Mouse (Mus musculus): Measurements from ENCODE around the gene Sox6. TPM values are rescaled to one million over a fixed set of nuclear protein-coding genes. Genes with fewer than 3 reads are reported as not detected.
A peak's percentile ranks its signal among the peaks of the same experiment; 100 is the strongest.

The Sox6 gene
- polyA plus RNA-seq, 1 experiment from 2014 or later, result 33.0 TPM

DNA sequence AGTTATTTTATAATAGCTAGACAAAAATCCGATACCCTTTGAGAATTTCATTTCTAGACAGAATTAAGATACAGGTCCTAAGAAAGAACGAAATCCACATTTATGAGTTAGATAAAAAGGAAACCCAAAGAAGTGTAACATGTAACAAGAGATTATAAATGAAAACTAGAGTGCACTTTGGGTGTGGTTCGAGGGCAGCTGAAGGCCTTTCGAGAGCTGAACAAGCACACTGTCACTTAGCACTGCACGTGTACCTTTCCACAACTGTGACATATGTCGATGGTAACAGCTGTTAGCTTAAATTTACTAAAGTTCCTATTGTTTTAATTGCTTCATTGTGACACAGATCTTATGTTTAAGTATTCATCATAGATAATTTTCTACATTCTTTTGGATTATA is 142.8 kb downstream of the Sox6 start:
- ATAC-seq (replicated peaks; ENCODE audit: low FRiP score, low TSS enrichment, low read depth) (no peak), DNase-seq (ENCODE audit: low spot score) (no peak)
- Histone ChIP-seq H3K9me3 (ENCODE audit: control insufficient read depth, low read length) (no peaks in the 10 kb centered on the region), H3K36me3 (ENCODE audit: control insufficient read depth, insufficient read depth, low read length) (no peaks in the 10 kb centered on the region), H3K4me3 (ENCODE audit: low read depth, low read length) (no peak overlapping the region), H3K9ac (ENCODE audit: low read length) (no peak overlapping the region), H3K27me3 (replicated peaks; ENCODE audit: control insufficient read depth, insufficient read depth, low read length) (no peaks in the 10 kb centered on the region), H3K4me1 (replicated peaks; ENCODE audit: control insufficient read depth, insufficient read depth, low read length) (no peaks in the 10 kb centered on the region), H3K27ac (ENCODE audit: low read depth) (no peak overlapping the region), H3K4me2 (ENCODE audit: low read length) (no peak overlapping the region)
- 49% methylated on average over 6 of the region's 6 CpGs for WGBS

- H3K4me3 ChIP-seq (ENCODE audit: low read depth, low read length), result no peak overlapping the region
- H3K4me2 ChIP-seq (ENCODE audit: low read length), result no peak overlapping the region
- peak; percentile 40; the same call in 1 of the 2 replicates for ATAC-seq (replicated peaks; ENCODE audit: low FRiP score, low TSS enrichment, low read depth)
- H3K9ac ChIP-seq (ENCODE audit: low read length), result no peak overlapping the region
- 46% methylated on average over 4 of the region's 4 CpGs for WGBS
- no peaks in the 10 kb centered on the region for H3K36me3 ChIP-seq (ENCODE audit: control insufficient read depth, insufficient read depth, low read length)
- no peaks in the 10 kb centered on the region for H3K27me3 ChIP-seq (replicated peaks; ENCODE audit: control insufficient read depth, insufficient read depth, low read length)
- DNase-seq (ENCODE audit: low spot score), result no peak
- H3K9me3 ChIP-seq (ENCODE audit: control insufficient read depth, low read length), result no peaks in the 10 kb centered on the region
- no peaks in the 10 kb centered on the region for H3K4me1 ChIP-seq (replicated peaks; ENCODE audit: control insufficient read depth, insufficient read depth, low read length)
- no peak overlapping the region for H3K27ac ChIP-seq (ENCODE audit: low read depth)
Observed at GRCm38 (mm10) chr7:115895028-115895671, 143.4 kb downstream of the Sox6 start.

- Histone ChIP-seq H3K9me3 (ENCODE audit: control insufficient read depth, low read length) (no peaks in the 10 kb centered on the region), H3K4me2 (ENCODE audit: low read length) (no peak overlapping the region), H3K4me1 (replicated peaks; ENCODE audit: control insufficient read depth, insufficient read depth, low read length) (no peaks in the 10 kb centered on the region), H3K27me3 (replicated peaks; ENCODE audit: control insufficient read depth, insufficient read depth, low read length) (no peaks in the 10 kb centered on the region), H3K4me3 (ENCODE audit: low read depth, low read length) (no peak overlapping the region), H3K27ac (ENCODE audit: low read depth) (no peak overlapping the region), H3K36me3 (ENCODE audit: control insufficient read depth, insufficient read depth, low read length) (no peaks in the 10 kb centered on the region), H3K9ac (ENCODE audit: low read length) (no peak overlapping the region)
- ATAC-seq (replicated peaks; ENCODE audit: low FRiP score, low TSS enrichment, low read depth) (no peak), DNase-seq (ENCODE audit: low spot score) (no peak)
- 83% methylated on average over 3 of the region's 3 CpGs for WGBS
Observed at GRCm38 (mm10) chr7:115891482-115891881, 147.1 kb downstream of the Sox6 start.

- Histone ChIP-seq H3K27me3 (replicated peaks; ENCODE audit: control insufficient read depth, insufficient read depth, low read length) (no peaks in the 10 kb centered on the region), H3K4me1 (replicated peaks; ENCODE audit: control insufficient read depth, insufficient read depth, low read length) (no peaks in the 10 kb centered on the region), H3K4me3 (ENCODE audit: low read depth, low read length) (no peak overlapping the region), H3K9me3 (ENCODE audit: control insufficient read depth, low read length) (no peaks in the 10 kb centered on the region), H3K9ac (ENCODE audit: low read length) (no peak overlapping the region), H3K4me2 (ENCODE audit: low read length) (no peak overlapping the region), H3K36me3 (ENCODE audit: control insufficient read depth, insufficient read depth, low read length) (no peaks in the 10 kb centered on the region), H3K27ac (ENCODE audit: low read depth) (no peak overlapping the region)
- WGBS, result 86% methylated on average over 7 of the region's 7 CpGs
- DNase-seq (ENCODE audit: low spot score) (no peak), ATAC-seq (replicated peaks; ENCODE audit: low FRiP score, low TSS enrichment, low read depth) (no peak)
Observed at GRCm38 (mm10) chr7:115889926-115890325, 148.7 kb downstream of the Sox6 start.

DNA sequence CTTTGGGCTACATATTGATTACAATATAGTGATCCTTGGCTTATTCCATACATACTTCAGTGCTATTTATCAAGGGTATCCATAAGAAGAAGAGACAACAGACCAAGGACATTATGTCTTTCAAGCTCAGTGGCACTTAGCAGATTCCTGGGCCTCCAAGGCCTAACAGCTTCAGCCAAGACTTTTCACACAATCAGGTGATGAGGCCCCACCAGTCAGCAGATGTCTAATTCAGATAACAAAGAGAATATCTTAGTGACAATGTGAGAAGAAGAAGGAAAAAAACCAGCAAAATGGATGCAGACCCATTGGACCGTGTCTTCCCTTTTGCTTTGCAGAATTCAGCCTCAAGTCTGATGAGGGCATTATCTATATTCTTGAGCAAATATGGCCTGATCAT is 150.0 kb downstream of the Sox6 start:
- Histone ChIP-seq H3K27me3 (replicated peaks; ENCODE audit: control insufficient read depth, insufficient read depth, low read length) (no peaks in the 10 kb centered on the region), H3K9me3 (ENCODE audit: control insufficient read depth, low read length) (no peaks in the 10 kb centered on the region), H3K36me3 (ENCODE audit: control insufficient read depth, insufficient read depth, low read length) (no peaks in the 10 kb centered on the region), H3K4me3 (ENCODE audit: low read depth, low read length) (no peak overlapping the region), H3K4me2 (ENCODE audit: low read length) (no peak overlapping the region), H3K4me1 (replicated peaks; ENCODE audit: control insufficient read depth, insufficient read depth, low read length) (no peaks in the 10 kb centered on the region), H3K9ac (ENCODE audit: low read length) (no peak overlapping the region), H3K27ac (ENCODE audit: low read depth) (no peak overlapping the region)
- ATAC-seq (replicated peaks; ENCODE audit: low FRiP score, low TSS enrichment, low read depth) (no peak), DNase-seq (ENCODE audit: low spot score) (no peak)
- 88% methylated on average over 1 of the region's 1 CpGs for WGBS

DNA sequence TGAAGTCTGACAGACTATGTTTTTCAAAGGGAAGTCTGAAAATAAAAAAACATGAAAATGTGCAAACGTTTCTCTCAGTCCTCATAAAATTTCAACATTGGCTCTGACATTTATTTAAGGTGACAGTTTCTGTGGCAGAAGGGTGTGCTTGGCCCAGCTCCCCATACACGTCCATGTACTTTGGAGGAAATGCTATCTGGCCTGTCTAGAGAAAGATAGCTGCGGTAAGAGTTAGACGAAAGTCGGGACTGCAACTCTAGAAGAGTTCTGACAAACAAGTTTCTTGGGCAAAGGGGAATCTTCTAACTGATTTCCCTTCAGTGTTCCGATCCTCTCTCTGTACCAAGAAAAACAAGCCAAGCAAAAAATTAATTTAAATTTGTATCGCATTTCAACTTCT is 150.5 kb downstream of the Sox6 start:
- Histone ChIP-seq H3K4me1 (replicated peaks; ENCODE audit: control insufficient read depth, insufficient read depth, low read length) (no peaks in the 10 kb centered on the region), H3K27ac (ENCODE audit: low read depth) (no peak overlapping the region), H3K36me3 (ENCODE audit: control insufficient read depth, insufficient read depth, low read length) (no peaks in the 10 kb centered on the region), H3K9me3 (ENCODE audit: control insufficient read depth, low read length) (no peaks in the 10 kb centered on the region), H3K27me3 (replicated peaks; ENCODE audit: control insufficient read depth, insufficient read depth, low read length) (no peaks in the 10 kb centered on the region), H3K9ac (ENCODE audit: low read length) (no peak overlapping the region), H3K4me3 (ENCODE audit: low read depth, low read length) (no peak overlapping the region), H3K4me2 (ENCODE audit: low read length) (no peak overlapping the region)
- DNase-seq (ENCODE audit: low spot score) (no peak), ATAC-seq (replicated peaks; ENCODE audit: low FRiP score, low TSS enrichment, low read depth) (no peak)
- WGBS, result 80% methylated on average over 7 of the region's 7 CpGs

DNA sequence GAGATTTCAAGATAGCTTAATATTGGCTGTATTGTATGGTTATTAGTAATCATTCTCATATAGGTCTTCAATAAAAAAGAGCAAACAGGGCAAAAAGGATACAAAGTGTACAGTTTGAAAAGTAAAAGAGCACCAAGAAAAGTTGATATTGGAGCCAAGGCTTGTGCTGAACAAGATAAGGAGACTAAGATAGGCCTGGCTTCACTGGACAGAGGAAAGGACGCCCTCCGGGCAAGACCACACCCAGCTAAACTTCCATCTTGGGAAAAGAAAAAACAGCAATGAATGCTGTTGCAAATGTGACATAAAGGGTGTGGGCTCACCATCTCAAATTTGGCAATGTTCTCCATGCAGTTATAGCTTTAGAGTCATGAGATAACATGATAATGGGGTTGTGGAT is 165.7 kb downstream of the Sox6 start:
- DNase-seq (ENCODE audit: low spot score), result no peak
- H3K4me3 ChIP-seq (ENCODE audit: low read depth, low read length), result no peak overlapping the region
- H3K9ac ChIP-seq (ENCODE audit: low read length), result no peak overlapping the region
- H3K27ac ChIP-seq (ENCODE audit: low read depth), result no peak overlapping the region
- no peak overlapping the region for H3K4me2 ChIP-seq (ENCODE audit: low read length)
- H3K27me3 ChIP-seq (replicated peaks; ENCODE audit: control insufficient read depth, insufficient read depth, low read length), result no peaks in the 10 kb centered on the region
- 0 out of 2 replicates have a peak, but pooled peaks cover 4% of the 10 kb centered on the region for H3K4me1 ChIP-seq (replicated peaks; ENCODE audit: control insufficient read depth, insufficient read depth, low read length)
- 94% methylated on average over 2 of the region's 2 CpGs for WGBS
- ATAC-seq (replicated peaks; ENCODE audit: low FRiP score, low TSS enrichment, low read depth), result no peak
- no peaks in the 10 kb centered on the region for H3K9me3 ChIP-seq (ENCODE audit: control insufficient read depth, low read length)
- no peaks in the 10 kb centered on the region for H3K36me3 ChIP-seq (ENCODE audit: control insufficient read depth, insufficient read depth, low read length)

- Histone ChIP-seq H3K4me3 (ENCODE audit: low read depth, low read length) (no peak overlapping the region), H3K4me1 (replicated peaks; ENCODE audit: control insufficient read depth, insufficient read depth, low read length) (peaks cover 20% of the 10 kb centered on the region), H3K36me3 (ENCODE audit: control insufficient read depth, insufficient read depth, low read length) (no peaks in the 10 kb centered on the region), H3K9me3 (ENCODE audit: control insufficient read depth, low read length) (no peaks in the 10 kb centered on the region), H3K4me2 (ENCODE audit: low read length) (no peak overlapping the region), H3K27ac (ENCODE audit: low read depth) (no peak overlapping the region), H3K27me3 (replicated peaks; ENCODE audit: control insufficient read depth, insufficient read depth, low read length) (no peaks in the 10 kb centered on the region), H3K9ac (ENCODE audit: low read length) (no peak overlapping the region)
- WGBS, result 72% methylated on average over 2 of the region's 2 CpGs
- ATAC-seq (replicated peaks; ENCODE audit: low FRiP score, low TSS enrichment, low read depth) (no peak), DNase-seq (ENCODE audit: low spot score) (no peak)
Observed at GRCm38 (mm10) chr7:115868504-115868903, 170.1 kb downstream of the Sox6 start.

DNA sequence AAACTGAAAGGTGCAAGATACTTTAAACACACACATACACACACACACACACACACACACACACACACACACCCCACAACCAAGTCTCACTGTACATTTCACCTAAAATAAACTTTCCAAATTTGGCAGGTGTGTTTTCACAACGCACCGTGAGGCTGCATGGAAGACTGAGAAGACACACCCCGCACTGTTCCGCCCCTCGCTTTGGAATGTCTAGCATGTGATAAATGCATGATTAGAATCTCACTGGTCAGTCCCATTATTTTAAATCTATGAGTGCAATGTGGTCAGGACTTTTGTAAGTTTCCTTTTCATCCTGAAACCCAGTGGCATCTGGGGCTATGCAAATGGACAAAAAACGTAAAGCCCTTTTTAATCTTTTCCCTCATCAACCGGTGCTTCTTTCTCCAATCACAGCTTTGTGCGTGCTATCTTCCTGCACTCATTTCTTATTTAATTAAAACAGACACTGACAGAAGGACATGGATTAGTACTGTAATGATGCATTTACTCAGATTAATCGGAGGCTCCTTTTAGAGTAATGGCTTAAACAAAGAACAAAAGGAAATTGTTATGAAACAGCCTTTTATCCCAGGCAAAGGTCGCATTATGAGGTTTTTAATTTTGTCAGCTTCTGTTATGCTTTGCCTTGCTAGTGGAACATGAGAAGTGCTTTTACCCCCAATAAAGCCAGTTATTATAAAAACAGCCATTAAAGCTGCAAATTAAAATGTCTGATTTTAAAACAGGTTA is 170.9 kb downstream of the Sox6 start:
- Histone ChIP-seq H3K4me2 (ENCODE audit: low read length) (no peak overlapping the region), H3K4me1 (replicated peaks; ENCODE audit: control insufficient read depth, insufficient read depth, low read length) (peaks cover 20% of the 10 kb centered on the region), H3K36me3 (ENCODE audit: control insufficient read depth, insufficient read depth, low read length) (no peaks in the 10 kb centered on the region), H3K9me3 (ENCODE audit: control insufficient read depth, low read length) (no peaks in the 10 kb centered on the region), H3K27me3 (replicated peaks; ENCODE audit: control insufficient read depth, insufficient read depth, low read length) (no peaks in the 10 kb centered on the region), H3K27ac (ENCODE audit: low read depth) (no peak overlapping the region), H3K9ac (ENCODE audit: low read length) (no peak overlapping the region), H3K4me3 (ENCODE audit: low read depth, low read length) (no peak overlapping the region)
- 36% methylated on average over 10 of the region's 10 CpGs for WGBS
- ATAC-seq (replicated peaks; ENCODE audit: low FRiP score, low TSS enrichment, low read depth) (no peak), DNase-seq (ENCODE audit: low spot score) (no peak)

All from intestine, embryonic 14.5 days (tissue).